Mouse (Mus musculus): Measurements from ENCODE around the gene Gm20388.

DNA sequence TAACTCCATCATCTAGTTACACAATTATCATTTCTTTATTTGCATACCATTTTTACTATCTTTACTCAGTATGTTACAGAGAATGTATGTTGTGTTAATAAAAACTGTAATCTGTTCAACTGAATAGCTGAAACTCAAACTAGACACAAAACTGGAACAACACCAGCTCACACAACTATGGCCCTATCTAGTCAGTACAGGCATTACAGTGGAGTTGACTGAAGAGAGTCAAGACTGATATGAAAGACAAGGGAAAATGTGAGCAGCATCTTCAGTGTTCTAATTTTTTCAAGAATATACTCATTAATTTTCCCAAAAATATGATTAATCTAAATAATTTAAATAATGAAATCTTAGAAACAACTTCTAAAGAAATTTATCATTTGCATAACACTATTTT, 3044.6 kb downstream of the Gm20388 start:
- no peak for TF ChIP-seq CTCF (IDR thresholded peaks at IDR 0.05; ENCODE audit: low read depth, low read length)
- no peak for TF ChIP-seq GATA2 (IDR thresholded peaks at IDR 0.05; ENCODE audit: borderline replicate concordance, low read depth, low read length)
- TF ChIP-seq POLR2AphosphoS5 (IDR thresholded peaks at IDR 0.05; ENCODE audit: insufficient replicate concordance, low read depth, low read length) = no peak
- TF ChIP-seq GATA1 (IDR thresholded peaks at IDR 0.05; ENCODE audit: borderline replicate concordance, low read length) = no peak

All from G1E (cell line).